Mouse (Mus musculus) spleen, adult 2 months (tissue): Measurements from ENCODE around the gene Kcnj14.

Experiments
- CTCF ChIP-seq: fragments of 200-500 bp; IDR thresholded peaks from 2 replicates; pipeline ENCODE4 v1.5.1; 2011; ENCODE audit warnings: mild to moderate bottlenecking, inconsistent platforms; ENCODE audit not compliant: insufficient read depth, insufficient read length, insufficient replicate concordance; ENCODE audit errors: extremely low read depth
- POLR2A ChIP-seq: fragments of 200-500 bp; IDR thresholded peaks from 2 replicates; pipeline ENCODE4 v1.6.1; 2011; ENCODE audit warnings: low read depth, low read length, inconsistent platforms

GRCm38 (mm10) chr7:45812921-45813320, 11.7 kb downstream of the Kcnj14 start:
- TF ChIP-seq CTCF (no peak), POLR2A (no peak)
